Mouse (Mus musculus): ENCODE measurements around the gene Map4k3. TPM values are rescaled to one million over a fixed set of nuclear protein-coding genes. Genes with fewer than 3 reads are reported as not detected.

Gene Map4k3
- total RNA-seq, 2 experiments from 2014 or later, result 62.2 to 64.8 TPM

GRCm38 (mm10) chr17:80646843-80647242, 81.4 kb downstream of the Map4k3 start:
- intact Hi-C loops (cut with DNase I), result no loop called here
- DNase-seq (ENCODE audit: low spot score in 2 of 2), result no peak

GRCm38 (mm10) chr17:80646131-80646530, 82.2 kb downstream of the Map4k3 start:
- no peak for DNase-seq (ENCODE audit: low spot score in 2 of 2)
- intact Hi-C loops (cut with DNase I), result no loop called here

- DNase-seq (ENCODE audit: low spot score in 2 of 2), result no peak
Observed at GRCm38 (mm10) chr17:80645694-80646034, 82.6 kb downstream of the Map4k3 start.

GRCm38 (mm10) chr17:80644983-80645693, 83.1 kb downstream of the Map4k3 start:
- DNase-seq (ENCODE audit: low spot score in 2 of 2), result no peak
- intact Hi-C loops (cut with DNase I), result no loop called here

More at GRCm38 (mm10) chr17:80645694-80646034, 82.6 kb downstream of the Map4k3 start:
- intact Hi-C loops (cut with DNase I), result no loop called here

GRCm38 (mm10) chr17:80644567-80644966, 83.7 kb downstream of the Map4k3 start:
- no peak for DNase-seq (ENCODE audit: low spot score in 2 of 2)
- intact Hi-C loops (cut with DNase I), result no loop called here

- intact Hi-C loops (cut with DNase I), result no loop called here
- no peak for DNase-seq (ENCODE audit: low spot score in 2 of 2)
Observed at GRCm38 (mm10) chr17:80638121-80638520, 90.2 kb downstream of the Map4k3 start.

- no peak for DNase-seq (ENCODE audit: low spot score in 2 of 2)
- intact Hi-C loops (cut with DNase I), result no loop called here
Observed at GRCm38 (mm10) chr17:80635794-80636193, 92.5 kb downstream of the Map4k3 start.

GRCm38 (mm10) chr17:80632846-80633245, 95.4 kb downstream of the Map4k3 start:
- DNase-seq (ENCODE audit: low spot score in 2 of 2), result no peak
- intact Hi-C loops (cut with DNase I), result no loop called here

GRCm38 (mm10) chr17:80632354-80632753, 95.9 kb downstream of the Map4k3 start:
- no peak for DNase-seq (ENCODE audit: low spot score in 2 of 2)
- intact Hi-C loops (cut with DNase I), result no loop called here

GRCm38 (mm10) chr17:80631028-80631427, 97.3 kb downstream of the Map4k3 start:
- DNase-seq (ENCODE audit: low spot score in 2 of 2), result no peak
- intact Hi-C loops (cut with DNase I), result no loop called here

- intact Hi-C loops (cut with DNase I), result loop anchor here (5.0 to 10.0 kb wide), 3 partner anchors 190 to 390 kb away; no protein-coding TSS in a partner anchor
- no peak for DNase-seq (ENCODE audit: low spot score in 2 of 2)
Observed at GRCm38 (mm10) chr17:80624979-80625378, 103.3 kb downstream of the Map4k3 start.

GRCm38 (mm10) chr17:80621691-80622090, 106.6 kb downstream of the Map4k3 start:
- intact Hi-C loops (cut with DNase I), result loop anchor here (5.0 to 10.0 kb wide), 3 partner anchors 193 to 393 kb away; no protein-coding TSS in a partner anchor
- no peak for DNase-seq (ENCODE audit: low spot score in 2 of 2)

- DNase-seq (ENCODE audit: low spot score in 2 of 2), result peak; percentile 79 to 80
- intact Hi-C loops (cut with DNase I), result loop anchor here (5.0 to 10.0 kb wide), 3 partner anchors 194 to 394 kb away; no protein-coding TSS in a partner anchor
Observed at GRCm38 (mm10) chr17:80620786-80621423, 107.4 kb downstream of the Map4k3 start.

- DNase-seq (ENCODE audit: low spot score in 2 of 2), result no peak
- intact Hi-C loops (cut with DNase I), result no loop called here
Observed at GRCm38 (mm10) chr17:80619556-80619955, 108.7 kb downstream of the Map4k3 start.

GRCm38 (mm10) chr17:80618890-80619289, 109.4 kb downstream of the Map4k3 start:
- no peak for DNase-seq (ENCODE audit: low spot score in 2 of 2)
- intact Hi-C loops (cut with DNase I), result no loop called here

GRCm38 (mm10) chr17:80603806-80604205, 124.5 kb downstream of the Map4k3 start:
- intact Hi-C loops (cut with DNase I), result no loop called here
- DNase-seq (ENCODE audit: low spot score in 2 of 2), result no peak

GRCm38 (mm10) chr17:80603079-80603625, 125.1 kb downstream of the Map4k3 start:
- intact Hi-C loops (cut with DNase I), result no loop called here

GRCm38 (mm10) chr17:80601371-80601770, 126.9 kb downstream of the Map4k3 start:
- DNase-seq (ENCODE audit: low spot score in 2 of 2), result peak; percentile 67 to 72
- intact Hi-C loops (cut with DNase I), result no loop called here

More at GRCm38 (mm10) chr17:80603079-80603625, 125.1 kb downstream of the Map4k3 start:
- no peak for DNase-seq (ENCODE audit: low spot score in 2 of 2)

GRCm38 (mm10) chr17:80583051-80583450, 145.2 kb downstream of the Map4k3 start:
- no peak for DNase-seq (ENCODE audit: low spot score in 2 of 2)
- intact Hi-C loops (cut with DNase I), result no loop called here

GRCm38 (mm10) chr17:80579901-80580300, 148.4 kb downstream of the Map4k3 start:
- intact Hi-C loops (cut with DNase I), result no loop called here
- DNase-seq (ENCODE audit: low spot score in 2 of 2), result no peak

- intact Hi-C loops (cut with DNase I), result no loop called here
- no peak for DNase-seq (ENCODE audit: low spot score in 2 of 2)
Observed at GRCm38 (mm10) chr17:80579089-80579488, 149.2 kb downstream of the Map4k3 start.

Data from left cerebral cortex, postnatal 14 days (tissue).